ENCODE assay signal across 18 mouse cellular contexts in the genomic region with DNA sequence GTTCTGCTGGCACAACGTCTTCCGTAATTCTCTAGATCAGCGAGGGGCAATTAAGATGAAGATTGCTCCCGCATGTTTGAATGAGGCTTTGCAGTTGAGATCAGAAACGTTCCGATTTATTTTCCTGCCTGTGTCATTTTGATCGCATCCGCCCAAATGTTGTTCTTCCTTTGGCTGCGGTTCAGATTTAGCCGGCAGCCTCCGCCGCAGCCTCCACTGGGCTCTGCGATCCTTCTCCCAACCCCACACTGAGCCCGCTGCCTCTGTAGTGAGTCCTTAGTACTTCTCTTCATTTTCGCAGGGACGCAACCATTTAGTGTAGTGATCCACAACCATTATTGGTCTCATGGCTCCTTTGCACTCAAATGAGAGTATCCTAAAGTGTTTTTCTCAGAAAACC. TPM values are rescaled to one million over a fixed set of nuclear protein-coding genes. Genes with fewer than 3 reads are reported as not detected.
DNase-seq lines count a peak whose midpoint lies in the region; ATAC-seq lines count a peak whose summit lies in the region.
"Had no signal": no experiment of that assay in that cellular context is flagged by ENCODE, and none has a peak within 500 bp of the region (broad histone marks: within the 10 kb centered on the region; RNA-seq: fewer than 3 reads in every experiment).

No protein-coding gene starts in this region.

- no peaks in the 10 kb centered on the region for H3K36me3 ChIP-seq in hindbrain, embryonic 16.5 days (ENCODE audit: control insufficient read depth, insufficient read depth, low read length)
- H3K36me3 ChIP-seq in hindbrain, embryonic 11.5 days (ENCODE audit: control insufficient read depth, insufficient read depth, low read length): no peaks in the 10 kb centered on the region
- no peaks in the 10 kb centered on the region for H3K36me3 ChIP-seq in neural tube, embryonic 14.5 days (ENCODE audit: control insufficient read depth, insufficient read depth, low read length)

- WGBS in hindbrain, embryonic 16.5 days: 83% methylated on average over 16 of the region's 16 CpGs
- 96% methylated on average over 16 of the region's 16 CpGs for WGBS in hindbrain, embryonic 11.5 days
- 78% methylated on average over 16 of the region's 16 CpGs for WGBS in neural tube, embryonic 14.5 days

- no peaks in the 10 kb centered on the region; the same call in none of the 2 replicates for H3K4me1 ChIP-seq in hindbrain, embryonic 16.5 days (ENCODE audit: control insufficient read depth, insufficient read depth, low read depth, low read length)
- H3K4me1 ChIP-seq in hindbrain, embryonic 11.5 days (replicated peaks; ENCODE audit: control insufficient read depth, insufficient read depth, low read length): no peaks in the 10 kb centered on the region
- 0 out of 2 replicates have a peak, but pooled peaks cover 7% of the 10 kb centered on the region for H3K4me1 ChIP-seq in neural tube, embryonic 14.5 days (ENCODE audit: control insufficient read depth, insufficient read depth, low read length)

- H3K9me3 ChIP-seq in hindbrain, embryonic 16.5 days (ENCODE audit: control insufficient read depth, low read length): no peaks in the 10 kb centered on the region
- no peaks in the 10 kb centered on the region for H3K9me3 ChIP-seq in hindbrain, embryonic 11.5 days (ENCODE audit: control insufficient read depth, low read length)
- no peaks in the 10 kb centered on the region for H3K9me3 ChIP-seq in neural tube, embryonic 14.5 days (ENCODE audit: control insufficient read depth, low read length)
- H3K9me3 ChIP-seq: embryonic facial prominence, embryonic 12.5 days; heart, embryonic 10.5 days had no signal

- no peak overlapping the region for H3K4me2 ChIP-seq in hindbrain, embryonic 16.5 days (ENCODE audit: low read length)
- H3K4me2 ChIP-seq in hindbrain, embryonic 11.5 days (replicated peaks; ENCODE audit: low read depth, low read length): no peak overlapping the region
- no peak overlapping the region for H3K4me2 ChIP-seq in neural tube, embryonic 14.5 days (ENCODE audit: low read depth, low read length)
- H3K4me2 ChIP-seq: embryonic facial prominence, embryonic 12.5 days had no signal

- no peak for DNase-seq in hindbrain, embryonic 11.5 days (ENCODE audit: low spot score)
- DNase-seq in right cerebral cortex, adult 2 months (ENCODE audit: low spot score in 2 of 2): peak; percentile 55 to 57
- no peak for DNase-seq in right cerebral cortex, postnatal 14 days
- DNase-seq in lung, postnatal 25 days (ENCODE audit: low spot score): no peak
- DNase-seq: adrenal gland, adult 2 months; adrenal gland, postnatal 25 days; cerebellum, adult 11 months; cerebellum, adult 8-10 months; cerebellum, postnatal 25 days; forebrain, postnatal 0 days; gastrocnemius, postnatal 36 days; heart, adult 11 months; heart, postnatal 10 days had no signal

- no peak overlapping the region for H3K4me3 ChIP-seq in hindbrain, embryonic 16.5 days (ENCODE audit: low read length)
- no peak overlapping the region for H3K4me3 ChIP-seq in hindbrain, embryonic 11.5 days (ENCODE audit: low read depth, low read length)
- H3K4me3 ChIP-seq in neural tube, embryonic 14.5 days (ENCODE audit: low read depth, low read length): no peak overlapping the region
- H3K4me3 ChIP-seq: embryonic facial prominence, embryonic 12.5 days; heart, embryonic 10.5 days had no signal

- H3K27me3 ChIP-seq in hindbrain, embryonic 16.5 days (replicated peaks; ENCODE audit: control insufficient read depth, insufficient read depth, low read length): no peaks in the 10 kb centered on the region
- peaks cover 3% of the 10 kb centered on the region; the same call in 1 of the 2 replicates for H3K27me3 ChIP-seq in hindbrain, embryonic 11.5 days (ENCODE audit: control insufficient read depth, insufficient read depth, low read length)
- no peaks in the 10 kb centered on the region for H3K27me3 ChIP-seq in neural tube, embryonic 14.5 days (ENCODE audit: control insufficient read depth, insufficient read depth, low read length)
- H3K27me3 ChIP-seq: embryonic facial prominence, embryonic 12.5 days had no signal

- H3K9ac ChIP-seq in hindbrain, embryonic 16.5 days (ENCODE audit: low read depth, low read length): no peak overlapping the region
- H3K9ac ChIP-seq in hindbrain, embryonic 11.5 days (ENCODE audit: low read depth, low read length): no peak overlapping the region
- H3K9ac ChIP-seq in neural tube, embryonic 14.5 days (replicated peaks; ENCODE audit: low read depth, low read length): no peak overlapping the region
- H3K9ac ChIP-seq: embryonic facial prominence, embryonic 12.5 days; forebrain, postnatal 0 days had no signal

- H3K27ac ChIP-seq in hindbrain, embryonic 16.5 days (ENCODE audit: low read depth, low read length): peak overlapping the region; percentile 40; the same call in 1 of the 2 replicates
- no peak overlapping the region for H3K27ac ChIP-seq in hindbrain, embryonic 11.5 days (ENCODE audit: low read depth, low read length)
- H3K27ac ChIP-seq in neural tube, embryonic 14.5 days (ENCODE audit: low read depth, low read length): 0 out of 2 replicates have a peak overlapping the region, but pooled peaks have one; percentile 45
- H3K27ac ChIP-seq: embryonic facial prominence, embryonic 12.5 days; heart, embryonic 10.5 days; hindbrain, postnatal 0 days had no signal

- ATAC-seq in hindbrain, embryonic 16.5 days: no peak
- ATAC-seq in hindbrain, embryonic 11.5 days (ENCODE audit: low FRiP score): no peak
- ATAC-seq in neural tube, embryonic 14.5 days (ENCODE audit: low read depth): no peak
- ATAC-seq: forebrain, postnatal 0 days; hindbrain, postnatal 0 days had no signal

RNA-seq across cellular contexts. Expression of gene Ctnnbl1, which starts 46.0 kb away (rescaled TPM):
- 53.0 and 58.8 TPM in 2 replicates for polyA plus RNA-seq in hindbrain, embryonic 16.5 days (2015; fragmentation: Nextera tagmentation; extraction: Ambion mirVana)
- polyA plus RNA-seq in hindbrain, embryonic 11.5 days (2014; fragmentation: Nextera tagmentation; extraction: Ambion mirVana): 90.1 and 104 TPM in 2 replicates
- 59.4 and 65.6 TPM in 2 replicates for polyA plus RNA-seq in neural tube, embryonic 14.5 days (2014; fragmentation: Nextera tagmentation; extraction: Ambion mirVana)

Comparison
In these comparisons a context has a peak if more than half of its experiments do, and no peak if none do; other contexts are left out.
1. DNase-seq: peak in right cerebral cortex, adult 2 months (2 of 2); none in hindbrain, embryonic 11.5 days (single experiment), right cerebral cortex, postnatal 14 days (single experiment) and lung, postnatal 25 days (single experiment).